Mouse (Mus musculus): ENCODE measurements around the gene Pex1.

DNA sequence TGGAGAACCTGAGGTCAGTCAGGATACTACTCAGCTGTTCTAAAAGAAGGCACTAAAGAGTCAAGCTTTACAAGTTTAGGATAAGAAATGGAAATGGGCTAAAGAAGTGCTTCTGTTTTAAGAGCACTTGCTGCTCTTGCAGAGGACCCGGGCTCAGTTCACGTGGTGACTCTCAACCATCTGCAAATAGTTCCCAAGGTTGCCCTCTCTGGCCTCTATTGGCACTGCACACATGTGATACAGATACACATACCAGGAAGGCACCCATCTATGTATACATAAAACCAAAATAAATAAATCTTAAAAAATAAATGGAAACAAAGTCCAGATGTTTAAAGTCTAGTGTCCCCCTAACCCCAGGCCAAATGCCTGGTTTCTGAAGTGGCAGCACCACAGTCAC lies 21.0 kb upstream of the Pex1 start:
- no peak for TF ChIP-seq E2F4 (IDR thresholded peaks at IDR 0.05; ENCODE audit: insufficient read depth)
- TF ChIP-seq POLR2AphosphoS2 (IDR thresholded peaks at IDR 0.05; ENCODE audit: insufficient read length, low read depth): no peak
- TF ChIP-seq MAX (IDR thresholded peaks at IDR 0.05; ENCODE audit: low read depth): no peak
- no peak for TF ChIP-seq POLR2A (IDR thresholded peaks at IDR 0.05; ENCODE audit: insufficient read length, low read depth)
- TF ChIP-seq TCF12 (IDR thresholded peaks at IDR 0.05; ENCODE audit: insufficient read depth, poor library complexity, severe bottlenecking): no peak
- TF ChIP-seq TCF3 (IDR thresholded peaks at IDR 0.05; ENCODE audit: insufficient read length, low read depth): no peak
- TF ChIP-seq CEBPB (IDR thresholded peaks at IDR 0.05; ENCODE audit: insufficient read depth, poor library complexity, severe bottlenecking): no peak
- TF ChIP-seq MYOG (IDR thresholded peaks at IDR 0.05; ENCODE audit: control insufficient read depth in 1 of 3, insufficient read depth in 1 of 3, insufficient read length in 2 of 3, low read depth in 2 of 3): no peak
- no peak for TF ChIP-seq REST (IDR thresholded peaks at IDR 0.05; ENCODE audit: insufficient read depth, insufficient read length)
- no peak for TF ChIP-seq MYOD1 (IDR thresholded peaks at IDR 0.05; ENCODE audit: control insufficient read depth in 1 of 3, insufficient read length in 2 of 3, low read depth in 2 of 3)
- no peak for TF ChIP-seq USF1 (IDR thresholded peaks at IDR 0.05; ENCODE audit: low read depth)
